Mouse (Mus musculus) heart, adult 10 weeks (tissue): Measurements from ENCODE around the gene Zfp46. TPM values are rescaled to one million over a fixed set of nuclear protein-coding genes. Genes with fewer than 3 reads are reported as not detected.

Experiments used
- polyA plus RNA-seq: library from polyadenylated mRNA; stranded (reverse); fragments of 350-450 nt; fragmentation: Illumina TruSeq; extraction: RNeasy Lipid Tissue Mini Kit (QIAGEN cat#74804); gene quantifications from one replicate; pipeline ENCODE4 v1.2.3, GENCODE M21; 2014; ENCODE audit warnings: low read depth, low replicate concordance

The Zfp46 gene
- polyA plus RNA-seq, result 33.7 TPM

DNA sequence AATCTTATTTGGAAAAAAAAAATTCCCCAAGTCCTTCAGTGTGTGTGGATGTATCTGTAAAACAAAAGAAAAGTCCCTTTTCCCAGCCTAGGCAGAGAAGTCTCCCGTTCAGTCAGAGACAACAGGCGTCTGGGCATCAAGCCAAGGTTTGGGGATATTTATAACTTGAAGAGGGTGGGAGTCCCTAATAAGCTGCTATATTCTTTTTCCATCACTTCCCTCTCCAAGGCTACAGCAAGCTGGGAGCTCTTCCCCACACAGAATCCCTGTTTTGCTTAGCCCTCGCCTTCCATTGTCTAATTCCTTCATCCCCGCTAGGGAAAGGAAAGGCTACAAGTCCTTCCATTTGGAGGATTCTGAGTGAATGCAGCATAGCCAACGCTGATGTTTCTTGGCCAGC, at the start of gene Zfp46:
Zfp46 (plus strand) TSS at position 229 of the 400 bp plus-strand sequence.

DNA sequence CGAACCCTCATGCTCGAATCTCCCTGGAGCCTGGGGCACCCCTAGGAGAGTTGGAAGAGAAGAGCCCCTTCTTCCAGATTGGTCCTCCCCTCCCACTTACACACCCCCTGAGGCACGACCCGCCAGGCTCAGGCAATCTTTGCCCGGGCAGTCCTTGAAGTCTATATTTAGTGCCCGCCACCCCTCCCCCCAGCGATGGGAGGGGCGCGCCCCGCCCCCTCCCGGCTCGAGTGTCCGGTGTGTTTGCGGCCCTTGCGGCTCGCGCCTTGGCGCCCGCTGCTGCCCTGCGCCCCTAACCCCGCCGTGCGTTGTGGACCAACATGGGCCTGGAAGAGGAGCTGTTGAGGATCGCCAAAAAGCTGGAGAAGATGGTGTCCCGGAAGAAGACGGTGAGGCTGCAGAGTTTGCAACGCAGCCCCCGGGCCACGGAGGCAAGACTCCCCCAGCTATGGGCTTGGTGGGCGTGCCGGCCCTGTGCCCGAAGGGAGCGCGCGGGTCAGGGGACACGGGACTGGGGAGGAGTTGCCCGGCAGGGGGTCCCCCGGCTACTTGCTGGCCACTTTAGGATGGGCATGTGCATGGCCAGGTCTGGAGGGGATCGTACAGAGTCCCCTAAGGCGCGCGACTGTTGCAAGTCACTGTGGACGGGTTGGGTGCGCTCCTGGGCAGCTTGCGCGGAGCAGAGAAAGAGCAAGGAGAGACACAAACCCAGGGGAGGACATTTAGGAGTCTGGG, 36.6 kb upstream of the Zfp46 start, which contains the start of gene Tcea3:
Tcea3 (plus strand) TSS at position 1 of the 735 bp plus-strand sequence.

DNA sequence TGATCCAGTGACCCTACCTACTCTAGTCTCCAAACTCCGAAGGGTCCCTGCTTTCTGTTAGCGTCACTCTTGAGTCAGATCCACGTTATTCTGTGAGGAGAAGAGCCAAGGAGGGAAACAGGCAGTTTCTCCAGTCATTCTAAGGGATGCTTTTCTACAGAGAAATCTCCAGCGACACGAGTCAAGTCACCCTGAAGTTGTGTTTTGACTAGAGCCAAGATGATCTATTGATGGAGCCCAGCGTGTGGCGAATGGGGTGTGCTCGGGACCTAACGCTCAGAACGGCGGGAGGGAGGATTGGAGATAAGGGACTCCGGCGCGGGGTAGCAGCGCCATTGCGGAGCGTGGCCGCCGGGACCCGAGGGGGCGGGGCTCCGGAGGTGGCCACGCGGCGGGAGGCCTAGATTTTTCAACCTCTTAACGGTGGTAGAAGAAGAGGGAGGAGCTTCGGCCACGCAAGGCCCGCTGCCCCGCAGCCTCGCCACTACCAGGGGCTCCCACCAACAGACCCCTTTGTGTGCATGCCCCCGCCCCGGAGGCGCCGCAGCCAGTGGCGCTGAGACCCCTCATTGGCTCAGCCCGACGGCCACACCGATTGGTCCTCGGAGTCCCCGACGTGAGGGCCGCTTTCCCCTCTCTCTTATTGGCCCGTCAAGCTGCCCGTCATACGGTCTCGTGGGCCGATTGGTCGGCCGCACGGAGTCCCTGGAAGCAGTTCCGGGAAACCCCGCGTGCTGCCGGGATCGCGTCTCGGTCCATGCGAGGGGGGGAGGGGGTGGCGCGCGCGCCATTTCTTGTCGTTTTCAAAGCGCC, 26.0 kb downstream of the Zfp46 start, which contains the start of gene Hnrnpr:
Hnrnpr (plus strand) TSS at position 714 of the 813 bp plus-strand sequence.

Other genes starting within 250 kb of the Zfp46 start
- 578 TPM for gene Rpl11, start 231.3 kb upstream of the Zfp46 start, polyA plus RNA-seq
- 91.9 TPM for gene Id3, start 141.2 kb upstream of the Zfp46 start, polyA plus RNA-seq
- gene E2f2, start 112.3 kb upstream of the Zfp46 start, polyA plus RNA-seq, result not detected
- gene Asap3, start 78.3 kb upstream of the Zfp46 start, polyA plus RNA-seq, result 7.4 TPM
- gene Tcea3, start 37.0 kb upstream of the Zfp46 start, polyA plus RNA-seq, result 166 TPM
- 44.1 TPM for gene Hnrnpr, start 26.3 kb downstream of the Zfp46 start, polyA plus RNA-seq
- gene Htr1d, start 138.8 kb downstream of the Zfp46 start, polyA plus RNA-seq, result not detected
- 0.34 TPM for gene 6030445D17Rik, start 177.6 kb downstream of the Zfp46 start, polyA plus RNA-seq
- 23.2 TPM for gene Luzp1, start 185.1 kb downstream of the Zfp46 start, polyA plus RNA-seq